Mouse (Mus musculus) Patski (cell line): ENCODE data around the gene Sdk2. TPM values are rescaled to one million over a fixed set of nuclear protein-coding genes. Genes with fewer than 3 reads are reported as not detected.

ENCODE experiments used
- ATAC-seq: fragments of 100-300 bp; one replicate; pipeline ENCODE4 v1.8.0; 2021
- CTCF ChIA-PET: fragments of 350-600 bp; sonication (Branson Sonifier 250); formaldehyde crosslinking; loops from one replicate; lab custom pipeline; 2022; ENCODE audit warnings: inconsistent platforms; lab: Charles Lee
- POLR2A ChIA-PET: fragments of 350-600 bp; sonication (Branson Sonifier 250); formaldehyde crosslinking; loops from one replicate; lab custom pipeline; 2022; ENCODE audit warnings: antibody characterized with exemption, inconsistent platforms; lab: Charles Lee
- DNase-seq: peaks from one replicate; pipeline ENCODE4 v3.0.0-alpha.2; 2011; ENCODE audit warnings: low read depth, low spot score
- H3K27me3 ChIP-seq: fragments of 371-371 bp; one replicate; pipeline ENCODE4 v1.5.1; 2021
- CTCF ChIP-seq: fragments of 100-300 bp; IDR thresholded peaks from one replicate; pipeline ENCODE4 v1.5.1; 2021
- in situ Hi-C: fragments of 300-500 bp; cut with MboI; formaldehyde crosslinking; loops from 3 replicates; pipeline ENCODE4 v1.11.1; 2018; ENCODE audit warnings: low pct_unique_long_range_greater_than_20kb, mixed read lengths
- polyA plus RNA-seq: library from polyadenylated mRNA; unstranded; gene quantifications from one replicate; pipeline ENCODE4 v1.2.3, GENCODE M21; 2021

Sdk2 gene
- polyA plus RNA-seq, 1 experiment from 2014 or later, result not detected

- no peak for ATAC-seq
- no peak for DNase-seq
- CTCF ChIA-PET, result no interaction called here
- POLR2A ChIA-PET, result no interaction called here
- TF ChIP-seq CTCF, result no peak
- H3K27me3 ChIP-seq, result no peaks in the 10 kb centered on the region
- in situ Hi-C loops, result no loop called here
Observed at GRCm38 (mm10) chr11:113768356-113768755, 298.5 kb downstream of the Sdk2 start.

GRCm38 (mm10) chr11:113767285-113767684 lies 299.6 kb downstream of the Sdk2 start:
- no peak for DNase-seq
- no peak for TF ChIP-seq CTCF
- CTCF ChIA-PET, result no interaction called here
- H3K27me3 ChIP-seq, result no peaks in the 10 kb centered on the region
- no peak for ATAC-seq
- in situ Hi-C loops, result no loop called here
- POLR2A ChIA-PET, result no interaction called here

- DNase-seq, result no peak
- no peak for ATAC-seq
- POLR2A ChIA-PET, result no interaction called here
- H3K27me3 ChIP-seq, result no peaks in the 10 kb centered on the region
- in situ Hi-C loops, result no loop called here
- TF ChIP-seq CTCF, result no peak
- CTCF ChIA-PET, result no interaction called here
Observed at GRCm38 (mm10) chr11:113766284-113766985, 300.4 kb downstream of the Sdk2 start.

- DNase-seq (no peak), ATAC-seq (no peak)
- H3K27me3 ChIP-seq, result no peaks in the 10 kb centered on the region
- TF ChIP-seq CTCF, result no peak
- POLR2A ChIA-PET, result no interaction called here
- in situ Hi-C loops, result no loop called here
- CTCF ChIA-PET, result interaction anchor here (1.0 kb wide), 1 partner anchor 14 kb away, joined by 4 read pairs; no protein-coding TSS in a partner anchor
Observed at GRCm38 (mm10) chr11:113764132-113764849, 302.6 kb downstream of the Sdk2 start.

- no peak for DNase-seq
- in situ Hi-C loops, result no loop called here
- ChIA-PET POLR2A (no interaction called here), CTCF (interaction anchor here (2.0 kb wide), 1 partner anchor 48 kb away, joined by 4 read pairs; no protein-coding TSS in a partner anchor)
- no peak for TF ChIP-seq CTCF
- no peak for ATAC-seq
- no peaks in the 10 kb centered on the region for H3K27me3 ChIP-seq
Observed at GRCm38 (mm10) chr11:113763449-113763848, 303.4 kb downstream of the Sdk2 start.

GRCm38 (mm10) chr11:113762136-113762797 lies 304.6 kb downstream of the Sdk2 start:
- ChIA-PET POLR2A (no interaction called here), CTCF (interaction anchor here (2.0 kb wide), 1 partner anchor 49 kb away, joined by 4 read pairs; no protein-coding TSS in a partner anchor)
- in situ Hi-C loops, result no loop called here
- no peak for ATAC-seq
- no peak for DNase-seq
- H3K27me3 ChIP-seq, result no peaks in the 10 kb centered on the region
- no peak for TF ChIP-seq CTCF

GRCm38 (mm10) chr11:113761646-113762045 lies 305.2 kb downstream of the Sdk2 start:
- ChIA-PET POLR2A (no interaction called here), CTCF (interaction anchor here (2.0 kb wide), 1 partner anchor 50 kb away, joined by 4 read pairs; no protein-coding TSS in a partner anchor)
- no peak for TF ChIP-seq CTCF
- ATAC-seq (no peak), DNase-seq (no peak)
- H3K27me3 ChIP-seq, result no peaks in the 10 kb centered on the region
- in situ Hi-C loops, result no loop called here

GRCm38 (mm10) chr11:113760476-113760875 lies 306.4 kb downstream of the Sdk2 start:
- in situ Hi-C loops, result no loop called here
- CTCF ChIA-PET, result no interaction called here

GRCm38 (mm10) chr11:113758851-113759250 lies 308.0 kb downstream of the Sdk2 start:
- TF ChIP-seq CTCF, result no peak
- no peaks in the 10 kb centered on the region for H3K27me3 ChIP-seq
- DNase-seq (no peak), ATAC-seq (no peak)
- in situ Hi-C loops, result no loop called here
- ChIA-PET POLR2A (no interaction called here), CTCF (no interaction called here)

More at GRCm38 (mm10) chr11:113760476-113760875, 306.4 kb downstream of the Sdk2 start:
- H3K27me3 ChIP-seq, result no peaks in the 10 kb centered on the region
- DNase-seq (no peak), ATAC-seq (no peak)
- TF ChIP-seq CTCF, result no peak
- POLR2A ChIA-PET, result interaction anchor here (0.6 kb wide), 1 partner anchor 22 kb away, joined by 3 read pairs; no protein-coding TSS in a partner anchor

- POLR2A ChIA-PET, result no interaction called here
- H3K27me3 ChIP-seq, result no peaks in the 10 kb centered on the region
- DNase-seq (no peak), ATAC-seq (no peak)
- CTCF ChIA-PET, result no interaction called here
- in situ Hi-C loops, result no loop called here
- no peak for TF ChIP-seq CTCF
Observed at GRCm38 (mm10) chr11:113756578-113756977, 310.3 kb downstream of the Sdk2 start.
